18 mouse cellular contexts compared by ENCODE assay signal in the genomic region with DNA sequence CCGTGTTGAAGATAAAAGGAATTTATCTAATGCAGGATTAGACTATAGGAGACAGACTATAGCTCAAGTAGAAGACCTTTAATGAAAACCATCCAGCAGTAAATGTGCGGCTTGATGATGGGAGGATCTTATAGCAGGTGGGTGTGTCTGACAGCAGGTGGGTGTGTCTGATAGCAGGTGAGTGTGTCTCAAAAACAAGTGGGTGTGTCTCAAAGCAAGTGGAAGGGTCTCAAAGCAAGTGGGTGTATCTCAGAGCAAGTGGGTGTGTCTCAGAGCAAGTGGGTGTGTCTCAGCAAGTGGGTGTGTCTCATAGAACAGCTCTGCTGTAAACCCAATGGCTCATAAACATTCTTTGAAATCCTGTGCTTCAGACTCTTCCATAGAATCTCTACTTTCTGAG. TPM values are rescaled to one million over a fixed set of nuclear protein-coding genes. Genes with fewer than 3 reads are reported as not detected.
DNase-seq lines count a peak whose midpoint lies in the region; ATAC-seq and TF ChIP-seq lines count a peak whose summit lies in the region.
"Had no signal": no experiment of that assay in that cellular context is flagged by ENCODE, and none has a peak within 500 bp of the region (broad histone marks: within the 10 kb centered on the region; RNA-seq: fewer than 3 reads in every experiment).

No protein-coding gene starts in this region.

- no peak for TF ChIP-seq POLR2A in MEL (IDR thresholded peaks at IDR 0.05; ENCODE audit: control insufficient read depth in 1 of 2, insufficient read depth in 1 of 2, low read depth in 1 of 2, low read length in 2 of 2, poor library complexity in 1 of 2)

- no peak overlapping the region for H3K4me3 ChIP-seq in heart, embryonic 11.5 days (ENCODE audit: low read depth, low read length)
- no peak overlapping the region for H3K4me3 ChIP-seq in MEL (ENCODE audit: control insufficient read depth in 1 of 2, insufficient read depth in 1 of 2, low read depth in 2 of 2, low read length in 2 of 2)
- H3K4me3 ChIP-seq in intestine, embryonic 16.5 days (ENCODE audit: low read length), result no peak overlapping the region
- H3K4me3 ChIP-seq in liver, embryonic 16.5 days (ENCODE audit: low read depth, low read length), result no peak overlapping the region
- H3K4me3 ChIP-seq: forebrain, embryonic 15.5 days; heart, embryonic 15.5 days; limb, embryonic 12.5 days had no signal

- 60% methylated on average over 2 of the region's 2 CpGs for WGBS in heart, embryonic 11.5 days (ENCODE audit: insufficient replicate concordance)
- WGBS in intestine, embryonic 16.5 days, result 62% methylated on average over 2 of the region's 2 CpGs
- WGBS in liver, embryonic 16.5 days (ENCODE audit: insufficient replicate concordance), result 32% methylated on average over 2 of the region's 2 CpGs

- no peak for TF ChIP-seq EP300 in MEL (IDR thresholded peaks at IDR 0.05; ENCODE audit: low read depth in 1 of 2, low read length in 2 of 2)

- no peaks in the 10 kb centered on the region for H3K9me3 ChIP-seq in heart, embryonic 11.5 days (replicated peaks; ENCODE audit: control insufficient read depth, low read length)
- no peaks in the 10 kb centered on the region for H3K9me3 ChIP-seq in MEL (replicated peaks; ENCODE audit: insufficient read depth, low read length)
- H3K9me3 ChIP-seq in intestine, embryonic 16.5 days (ENCODE audit: control insufficient read depth, low read length), result no peaks in the 10 kb centered on the region
- H3K9me3 ChIP-seq in liver, embryonic 16.5 days (replicated peaks; ENCODE audit: control insufficient read depth, low read length), result no peaks in the 10 kb centered on the region
- H3K9me3 ChIP-seq: forebrain, embryonic 15.5 days; heart, embryonic 15.5 days; limb, embryonic 12.5 days had no signal

- no peaks in the 10 kb centered on the region for H3K27me3 ChIP-seq in heart, embryonic 11.5 days (ENCODE audit: control insufficient read depth, insufficient read depth, low read length)
- H3K27me3 ChIP-seq in MEL (ENCODE audit: control insufficient read depth in 1 of 2, insufficient read depth in 2 of 2, low read length in 2 of 2), result peaks cover 3 to 7% of the 10 kb centered on the region in 2 experiments; a peak in 3 of 4 replicates
- H3K27me3 ChIP-seq in intestine, embryonic 16.5 days (replicated peaks; ENCODE audit: control insufficient read depth, insufficient read depth, low read length), result no peaks in the 10 kb centered on the region
- H3K27me3 ChIP-seq in liver, embryonic 16.5 days (ENCODE audit: control insufficient read depth, insufficient read depth, low read depth, low read length), result no peaks in the 10 kb centered on the region
- H3K27me3 ChIP-seq: forebrain, embryonic 15.5 days; heart, embryonic 15.5 days; limb, embryonic 12.5 days had no signal

- TF ChIP-seq CTCF in MEL (IDR thresholded peaks at IDR 0.05 in 2 of 3, conservative IDR thresholded peaks at IDR 0.05 in 1 of 3; ENCODE audit: control insufficient read depth in 1 of 3, insufficient read depth in 1 of 3, low read depth in 2 of 3, low read length in 3 of 3, poor library complexity in 1 of 3, severe bottlenecking in 1 of 3), result no peak

- H3K36me3 ChIP-seq in heart, embryonic 11.5 days (ENCODE audit: control insufficient read depth, insufficient read depth, low read length), result no peaks in the 10 kb centered on the region
- H3K36me3 ChIP-seq in MEL (ENCODE audit: control insufficient read depth in 1 of 2, insufficient read depth in 2 of 2, low read length in 2 of 2), result no peaks in the 10 kb centered on the region; a peak in 1 of 4 replicates
- no peaks in the 10 kb centered on the region for H3K36me3 ChIP-seq in intestine, embryonic 16.5 days (ENCODE audit: control insufficient read depth, insufficient read depth, low read length)
- H3K36me3 ChIP-seq in liver, embryonic 16.5 days (ENCODE audit: control insufficient read depth, insufficient read depth), result no peaks in the 10 kb centered on the region
- H3K36me3 ChIP-seq: forebrain, embryonic 15.5 days; heart, embryonic 15.5 days; limb, embryonic 12.5 days had no signal

- no peak overlapping the region for H3K27ac ChIP-seq in heart, embryonic 11.5 days (ENCODE audit: low read depth, low read length)
- H3K27ac ChIP-seq in MEL (ENCODE audit: control insufficient read depth, low read depth, low read length), result no peak overlapping the region
- H3K27ac ChIP-seq in intestine, embryonic 16.5 days (ENCODE audit: low read length), result no peak overlapping the region
- peak overlapping the region; percentile 85 for H3K27ac ChIP-seq in liver, embryonic 16.5 days (ENCODE audit: low read length)
- H3K27ac ChIP-seq: forebrain, embryonic 15.5 days; heart, embryonic 15.5 days; hindbrain, postnatal 0 days; kidney, postnatal 0 days; limb, embryonic 12.5 days had no signal

- TF ChIP-seq RAD21 in MEL (IDR thresholded peaks at IDR 0.05; ENCODE audit: low read depth, low read length), result no peak

- no peaks in the 10 kb centered on the region for H3K79me2 ChIP-seq in MEL (ENCODE audit: control insufficient read depth, insufficient read depth, low read length, poor library complexity)

- H3K4me2 ChIP-seq in heart, embryonic 11.5 days, result no peak overlapping the region
- no peak overlapping the region for H3K4me2 ChIP-seq in intestine, embryonic 16.5 days (ENCODE audit: low read depth, low read length)
- H3K4me2 ChIP-seq in liver, embryonic 16.5 days (ENCODE audit: low read depth, low read length), result peak overlapping the region; percentile 28; the same call in 1 of the 2 replicates
- H3K4me2 ChIP-seq: forebrain, embryonic 15.5 days; heart, embryonic 15.5 days; limb, embryonic 12.5 days had no signal

- no peak for DNase-seq in heart, adult 18-20 months
- peak; percentile 26 for DNase-seq in MEL (ENCODE audit: low read depth, low spot score)
- no peak for DNase-seq in neural tube, embryonic 10.5 days (ENCODE audit: extremely low spot score, low spot score)
- DNase-seq in lung, postnatal 25 days (ENCODE audit: low spot score), result no peak
- DNase-seq: adrenal gland, adult 8-10 months; gastrocnemius, postnatal 10 days; layer of hippocampus, postnatal 36 days; right cerebral cortex, postnatal 4 days had no signal

- H3K9ac ChIP-seq in heart, embryonic 11.5 days (ENCODE audit: low read depth, low read length), result no peak overlapping the region
- no peak overlapping the region for H3K9ac ChIP-seq in MEL (ENCODE audit: control insufficient read depth, low read depth, low read length, poor library complexity, severe bottlenecking)
- no peak overlapping the region for H3K9ac ChIP-seq in intestine, embryonic 16.5 days (ENCODE audit: low read depth, low read length)
- H3K9ac ChIP-seq in liver, embryonic 16.5 days (ENCODE audit: low read depth, low read length), result peak overlapping the region; percentile 13; the same call in 1 of the 2 replicates
- H3K9ac ChIP-seq: forebrain, embryonic 15.5 days; heart, embryonic 15.5 days; limb, embryonic 12.5 days had no signal

- H3K4me1 ChIP-seq in heart, embryonic 11.5 days (ENCODE audit: control insufficient read depth, insufficient read depth, low read length), result 0 out of 2 replicates have a peak, but pooled peaks cover 4% of the 10 kb centered on the region
- H3K4me1 ChIP-seq in MEL (ENCODE audit: control insufficient read depth in 1 of 2, insufficient read depth in 2 of 2, low read length in 2 of 2), result no peaks in the 10 kb centered on the region
- 0 out of 2 replicates have a peak, but pooled peaks cover 3% of the 10 kb centered on the region for H3K4me1 ChIP-seq in intestine, embryonic 16.5 days (ENCODE audit: control insufficient read depth, insufficient read depth, low read length)
- H3K4me1 ChIP-seq in liver, embryonic 16.5 days (ENCODE audit: control insufficient read depth, low read depth, low read length), result peaks cover 38% of the 10 kb centered on the region
- H3K4me1 ChIP-seq: forebrain, embryonic 15.5 days; limb, embryonic 12.5 days had no signal

- ATAC-seq in heart, embryonic 11.5 days (replicated peaks; ENCODE audit: insufficient number of reproducible peaks, low FRiP score, low TSS enrichment), result peak; percentile 74
- ATAC-seq in intestine, embryonic 16.5 days, result peak; percentile 82
- ATAC-seq in liver, embryonic 16.5 days (ENCODE audit: low read depth), result peak; percentile 92
- no peak for ATAC-seq in cerebellum, adult (ENCODE audit: insufficient number of reproducible peaks, low FRiP score, low TSS enrichment)
- ATAC-seq: forebrain, embryonic 15.5 days; hindbrain, postnatal 0 days had no signal

TF ChIP-seq in MEL, 35 proteins besides CTCF, POLR2A, EP300 and RAD21:
- no peak for TF ChIP-seq MXI1 (IDR thresholded peaks at IDR 0.05; ENCODE audit: low read depth, low read length)
- TF ChIP-seq POLR2AphosphoS2 (IDR thresholded peaks at IDR 0.05; ENCODE audit: low read length), result no peak
- no peak for TF ChIP-seq GABPA (IDR thresholded peaks at IDR 0.05; ENCODE audit: low read depth, low read length)
- no peak for TF ChIP-seq ELF1 (IDR thresholded peaks at IDR 0.05; ENCODE audit: low read depth, low read length)
- TF ChIP-seq ZC3H11A (IDR thresholded peaks at IDR 0.05; ENCODE audit: low read depth, low read length), result no peak
- no peak for TF ChIP-seq NELFE (IDR thresholded peaks at IDR 0.05; ENCODE audit: low read depth, low read length)
- TF ChIP-seq USF2 (IDR thresholded peaks at IDR 0.05; ENCODE audit: borderline replicate concordance in 1 of 2, insufficient read depth in 1 of 2, low read depth in 1 of 2, low read length in 2 of 2), result no peak
- TF ChIP-seq ZKSCAN1 (IDR thresholded peaks at IDR 0.05; ENCODE audit: low read depth, low read length), result no peak
- TF ChIP-seq ZMIZ1 (IDR thresholded peaks at IDR 0.05; ENCODE audit: low read depth, low read length), result no peak
- no peak for TF ChIP-seq TCF12 (IDR thresholded peaks at IDR 0.05; ENCODE audit: low read depth, low read length)
- no peak for TF ChIP-seq NRF1 (IDR thresholded peaks at IDR 0.05; ENCODE audit: insufficient read depth, low read depth, low read length, poor library complexity, severe bottlenecking)
- TF ChIP-seq ZNF384 (IDR thresholded peaks at IDR 0.05; ENCODE audit: low read depth, low read length), result no peak
- no peak for TF ChIP-seq UBTF (IDR thresholded peaks at IDR 0.05; ENCODE audit: borderline replicate concordance, insufficient read depth, low read depth, low read length)
- no peak for TF ChIP-seq GATA1 (IDR thresholded peaks at IDR 0.05; ENCODE audit: low read depth, low read length)
- TF ChIP-seq POLR2AphosphoS5 (IDR thresholded peaks at IDR 0.05; ENCODE audit: borderline replicate concordance, low read depth, low read length), result no peak
- TF ChIP-seq RCOR1 (IDR thresholded peaks at IDR 0.05; ENCODE audit: low read depth, low read length), result no peak

RNA-seq across cellular contexts. Expression of gene Ntn4, which starts 25.7 kb away (rescaled TPM):
- polyA plus RNA-seq in heart, embryonic 11.5 days (2014; fragmentation: Nextera tagmentation; extraction: Ambion mirVana), result 0.38 and 0.64 TPM in 2 replicates
- total RNA-seq in heart, adult 18-20 months (2021), result 10 to 100 TPM; 12.7 to 18.0 TPM
- not detected in 2 replicates for total RNA-seq in MEL (2012; rRNA removed)
- polyA plus RNA-seq in MEL (2012; ENCODE audit: insufficient read depth in 1 of 2, insufficient read length in 2 of 2, low read depth in 1 of 2, low replicate concordance in 2 of 2, missing spikeins in 1 of 2), result not detected
- polyA plus RNA-seq in intestine, embryonic 16.5 days (2015; fragmentation: Nextera tagmentation; extraction: Ambion mirVana), result 0.22 and 0.23 TPM in 2 replicates
- polyA plus RNA-seq in liver, embryonic 16.5 days (2015; fragmentation: Nextera tagmentation; extraction: Ambion mirVana), result 0.22 and 0.23 TPM in 2 replicates
- total RNA-seq: neutrophil, adult 5-6 weeks had no signal
